ENCODE assay signal across 25 mouse cellular contexts in the genomic region with DNA sequence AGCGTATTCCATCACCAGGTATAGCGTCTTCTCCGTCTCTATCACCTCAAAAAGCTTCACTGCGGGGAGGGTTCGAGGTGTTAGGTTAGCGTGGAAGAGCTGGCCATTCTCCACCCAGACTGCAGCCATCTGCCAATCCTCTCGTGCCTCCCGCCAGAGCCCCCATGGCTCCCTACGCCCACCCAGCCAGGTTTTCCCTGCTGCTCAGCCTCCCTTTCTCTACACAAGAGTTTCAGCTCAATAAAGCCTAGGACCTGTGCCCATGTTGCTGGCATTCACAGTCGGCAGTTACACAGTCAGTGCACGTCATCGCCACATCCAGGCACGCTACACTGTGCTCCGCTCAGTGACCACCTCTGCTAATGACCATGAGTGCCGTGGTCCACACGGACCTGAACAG. TPM values are rescaled to one million over a fixed set of nuclear protein-coding genes. Genes with fewer than 3 reads are reported as not detected.
DNase-seq lines count a peak whose midpoint lies in the region; ATAC-seq lines count a peak whose summit lies in the region.
"Had no signal": no experiment of that assay in that cellular context is flagged by ENCODE, and none has a peak within 500 bp of the region (broad histone marks: within the 10 kb centered on the region; RNA-seq: fewer than 3 reads in every experiment).

No protein-coding gene starts in this region.

- no peak overlapping the region for H3K4me2 ChIP-seq in midbrain, embryonic 12.5 days (replicated peaks)
- H3K4me2 ChIP-seq in midbrain, embryonic 14.5 days (ENCODE audit: low read length): no peak overlapping the region
- H3K4me2 ChIP-seq: embryonic facial prominence, embryonic 12.5 days; heart, embryonic 13.5 days; hindbrain, embryonic 12.5 days; limb, embryonic 12.5 days; liver, embryonic 11.5 days had no signal

- peak; percentile 62 for ATAC-seq in frontal cortex, adult (ENCODE audit: low TSS enrichment)
- ATAC-seq in midbrain, embryonic 12.5 days (ENCODE audit: low FRiP score, low read depth): no peak
- no peak for ATAC-seq in midbrain, embryonic 14.5 days (ENCODE audit: low FRiP score, low TSS enrichment)
- ATAC-seq in inflammation-experienced regulatory T-cells, adult 6 months: no peak
- ATAC-seq: forebrain, embryonic 14.5 days; liver, postnatal 0 days; lung, postnatal 0 days had no signal

- 93% methylated on average over 16 of the region's 16 CpGs for WGBS in midbrain, embryonic 12.5 days
- WGBS in midbrain, embryonic 14.5 days: 94% methylated on average over 16 of the region's 16 CpGs
- WGBS in hindbrain, embryonic 10.5 days: 93% methylated on average over 16 of the region's 16 CpGs

- H3K27ac ChIP-seq in midbrain, embryonic 12.5 days (replicated peaks): no peak overlapping the region
- no peak overlapping the region for H3K27ac ChIP-seq in midbrain, embryonic 14.5 days (replicated peaks; ENCODE audit: low read depth, low read length)
- no peak overlapping the region for H3K27ac ChIP-seq in hindbrain, embryonic 10.5 days
- H3K27ac ChIP-seq: embryonic facial prominence, embryonic 12.5 days; heart, adult 2 months; heart, embryonic 13.5 days; hindbrain, embryonic 12.5 days; limb, embryonic 12.5 days; macrophage had no signal

- DNase-seq in frontal cortex, postnatal 14 days (ENCODE audit: low spot score in 2 of 2): no peak
- no peak for DNase-seq in midbrain, embryonic 14.5 days
- peak; percentile 53 for DNase-seq in cerebellum, adult 8-10 months
- peak; percentile 84 to 85 for DNase-seq in cerebellum, postnatal 14 days
- DNase-seq in hindbrain, embryonic 10.5 days (ENCODE audit: low spot score): no peak
- DNase-seq: adrenal gland, adult 8-10 months; gastrocnemius, postnatal 36 days; heart, adult 2 months; heart, postnatal 14 days; kidney, adult 2 months; kidney, postnatal 10 days; liver, postnatal 0 days; right cerebral cortex, postnatal 14 days; spleen, adult 18-20 months had no signal

- peaks cover 89% of the 10 kb centered on the region for H3K36me3 ChIP-seq in midbrain, embryonic 12.5 days
- H3K36me3 ChIP-seq in midbrain, embryonic 14.5 days (ENCODE audit: control insufficient read depth, insufficient read depth, low read length): peaks cover 76% of the 10 kb centered on the region
- peaks cover 96% of the 10 kb centered on the region for H3K36me3 ChIP-seq in hindbrain, embryonic 10.5 days

- no peaks in the 10 kb centered on the region for H3K27me3 ChIP-seq in midbrain, embryonic 12.5 days
- H3K27me3 ChIP-seq in midbrain, embryonic 14.5 days (ENCODE audit: control insufficient read depth, insufficient read depth, low read length): no peaks in the 10 kb centered on the region
- H3K27me3 ChIP-seq in hindbrain, embryonic 10.5 days (ENCODE audit: insufficient read depth, poor library complexity, severe bottlenecking): no peaks in the 10 kb centered on the region
- H3K27me3 ChIP-seq: embryonic facial prominence, embryonic 12.5 days; heart, embryonic 13.5 days; hindbrain, embryonic 12.5 days; limb, embryonic 12.5 days had no signal

- H3K4me1 ChIP-seq in midbrain, embryonic 12.5 days: no peaks in the 10 kb centered on the region
- no peaks in the 10 kb centered on the region for H3K4me1 ChIP-seq in midbrain, embryonic 14.5 days (ENCODE audit: control insufficient read depth, insufficient read depth, low read length)
- H3K4me1 ChIP-seq in hindbrain, embryonic 10.5 days (replicated peaks): no peaks in the 10 kb centered on the region
- H3K4me1 ChIP-seq: embryonic facial prominence, embryonic 12.5 days; hindbrain, embryonic 12.5 days; limb, embryonic 12.5 days had no signal

- H3K4me3 ChIP-seq in midbrain, embryonic 12.5 days: no peak overlapping the region
- no peak overlapping the region for H3K4me3 ChIP-seq in midbrain, embryonic 14.5 days (replicated peaks; ENCODE audit: low read depth, low read length)
- no peak overlapping the region for H3K4me3 ChIP-seq in hindbrain, embryonic 10.5 days
- H3K4me3 ChIP-seq: embryonic facial prominence, embryonic 12.5 days; heart, adult 2 months; heart, embryonic 13.5 days; hindbrain, embryonic 12.5 days; limb, embryonic 12.5 days had no signal

- H3K9me3 ChIP-seq in midbrain, embryonic 12.5 days: no peaks in the 10 kb centered on the region; the same call in 1 of the 2 replicates
- no peaks in the 10 kb centered on the region for H3K9me3 ChIP-seq in midbrain, embryonic 14.5 days (ENCODE audit: control insufficient read depth, low read length)
- H3K9me3 ChIP-seq in hindbrain, embryonic 10.5 days: peaks cover 11% of the 10 kb centered on the region; the same call in 1 of the 2 replicates
- H3K9me3 ChIP-seq: heart, embryonic 13.5 days; hindbrain, embryonic 12.5 days; limb, embryonic 12.5 days had no signal

- 0 out of 2 replicates have a peak overlapping the region, but pooled peaks have one; percentile 11 for H3K9ac ChIP-seq in midbrain, embryonic 12.5 days (replicated peaks)
- H3K9ac ChIP-seq in midbrain, embryonic 14.5 days (replicated peaks; ENCODE audit: low read length): no peak overlapping the region
- H3K9ac ChIP-seq: embryonic facial prominence, embryonic 12.5 days; heart, embryonic 13.5 days; hindbrain, embryonic 12.5 days; limb, embryonic 12.5 days; liver, postnatal 0 days had no signal

RNA-seq across cellular contexts. Expression of a gene that starts 10.9 kb away (rescaled TPM):
- 16.4 and 20.9 TPM in 2 replicates for polyA plus RNA-seq in midbrain, embryonic 12.5 days (2016; fragmentation: Nextera tagmentation; extraction: Ambion mirVana)
- 18.8 and 20.3 TPM in 2 replicates for polyA plus RNA-seq in midbrain, embryonic 14.5 days (2014; fragmentation: Nextera tagmentation; extraction: Ambion mirVana)
- polyA plus RNA-seq in hindbrain, embryonic 10.5 days (2016; fragmentation: Nextera tagmentation; extraction: Ambion mirVana): 9.3 and 13.6 TPM in 2 replicates
- 1 to 10 TPM in 1 of 3 experiments, under 1 TPM in 2; 0.87 to 1.3 (median 0.89) TPM for polyA plus RNA-seq in inflammation-experienced regulatory T-cells, adult 6 months (2017; shearing (Covaris generic))

RNA-seq across cellular contexts. Expression of a gene that starts 15.4 kb away (rescaled TPM):
- polyA plus RNA-seq in midbrain, embryonic 12.5 days (2016; fragmentation: Nextera tagmentation; extraction: Ambion mirVana): 0.42 and 0.61 TPM in 2 replicates
- polyA plus RNA-seq in midbrain, embryonic 14.5 days (2014; fragmentation: Nextera tagmentation; extraction: Ambion mirVana): 0.12 and 0.29 TPM in 2 replicates
- polyA plus RNA-seq in hindbrain, embryonic 10.5 days (2016; fragmentation: Nextera tagmentation; extraction: Ambion mirVana): 0.39 and 0.80 TPM in 2 replicates
- polyA plus RNA-seq in inflammation-experienced regulatory T-cells, adult 6 months (2017; shearing (Covaris generic)): not detected
- polyA plus RNA-seq: macrophage had no signal

RNA-seq across cellular contexts. Expression of a gene that starts 43.1 kb away (rescaled TPM):
- 0.12 TPM in 1 of 2 replicates, not detected in the other for polyA plus RNA-seq in midbrain, embryonic 12.5 days (2016; fragmentation: Nextera tagmentation; extraction: Ambion mirVana)
- 0.35 TPM in 1 of 2 replicates, not detected in the other for polyA plus RNA-seq in midbrain, embryonic 14.5 days (2014; fragmentation: Nextera tagmentation; extraction: Ambion mirVana)
- polyA plus RNA-seq in hindbrain, embryonic 10.5 days (2016; fragmentation: Nextera tagmentation; extraction: Ambion mirVana): not detected in 2 replicates
- under 1 TPM in 1 of 3 experiments, not detected in 2; 0.25 TPM for polyA plus RNA-seq in inflammation-experienced regulatory T-cells, adult 6 months (2017; shearing (Covaris generic))
- polyA plus RNA-seq: forebrain, embryonic 14.5 days; macrophage had no signal

RNA-seq across cellular contexts. Expression of a gene that starts 43.8 kb away (rescaled TPM):
- 1.1 and 2.7 TPM in 2 replicates for polyA plus RNA-seq in midbrain, embryonic 12.5 days (2016; fragmentation: Nextera tagmentation; extraction: Ambion mirVana)
- 0.36 and 0.59 TPM in 2 replicates for polyA plus RNA-seq in midbrain, embryonic 14.5 days (2014; fragmentation: Nextera tagmentation; extraction: Ambion mirVana)
- polyA plus RNA-seq in hindbrain, embryonic 10.5 days (2016; fragmentation: Nextera tagmentation; extraction: Ambion mirVana): 2.9 and 7.1 TPM in 2 replicates
- polyA plus RNA-seq in inflammation-experienced regulatory T-cells, adult 6 months (2017; shearing (Covaris generic)): 1 to 10 TPM; 1.5 to 4.8 (median 2.7) TPM
- polyA plus RNA-seq: macrophage had no signal

Comparison
In these comparisons a context has a peak if more than half of its experiments do, and no peak if none do; other contexts are left out.
1. DNase-seq: peak in cerebellum, adult 8-10 months (single experiment) and cerebellum, postnatal 14 days (2 of 2); none in frontal cortex, postnatal 14 days (0 of 2), midbrain, embryonic 14.5 days (single experiment) and hindbrain, embryonic 10.5 days (single experiment).